Mouse (Mus musculus): ENCODE data around the gene Cacna1c. TPM values are rescaled to one million over a fixed set of nuclear protein-coding genes. Genes with fewer than 3 reads are reported as not detected.
"Not testable (repeated sequence)": the region's sequence is repeated elsewhere in the genome, so short reads cannot be mapped to it uniquely, and the experiment has no call there.

The Cacna1c gene
- total RNA-seq, 2 experiments from 2014 or later = 79.1 to 85.4 TPM

GRCm38 (mm10) chr6:118638911-118639310, 557.3 kb downstream of the Cacna1c start:
- no peak for DNase-seq (ENCODE audit: low spot score in 2 of 2)

DNA sequence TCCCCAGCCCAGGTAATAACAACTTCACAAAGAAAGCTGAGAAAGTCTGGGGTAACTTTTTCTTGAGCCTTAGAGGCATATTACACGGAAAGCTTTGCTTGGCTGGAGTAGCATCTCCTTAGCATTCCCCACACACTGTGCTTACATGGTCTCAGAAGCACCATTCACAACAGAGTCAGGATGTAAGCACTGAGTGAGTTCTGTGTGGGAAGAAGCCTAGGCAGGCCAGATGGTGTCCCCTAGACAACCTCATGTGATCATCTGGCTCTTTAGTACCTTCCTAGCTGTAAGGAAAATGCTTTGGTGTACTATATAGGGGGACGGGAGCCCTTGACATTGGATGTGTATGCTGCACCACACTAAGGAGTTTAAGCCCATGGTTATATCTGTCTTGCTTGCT, 563.7 kb downstream of the Cacna1c start:
- peak in 1 of 2 experiments; percentile 46 for DNase-seq (ENCODE audit: low spot score in 2 of 2)

DNA sequence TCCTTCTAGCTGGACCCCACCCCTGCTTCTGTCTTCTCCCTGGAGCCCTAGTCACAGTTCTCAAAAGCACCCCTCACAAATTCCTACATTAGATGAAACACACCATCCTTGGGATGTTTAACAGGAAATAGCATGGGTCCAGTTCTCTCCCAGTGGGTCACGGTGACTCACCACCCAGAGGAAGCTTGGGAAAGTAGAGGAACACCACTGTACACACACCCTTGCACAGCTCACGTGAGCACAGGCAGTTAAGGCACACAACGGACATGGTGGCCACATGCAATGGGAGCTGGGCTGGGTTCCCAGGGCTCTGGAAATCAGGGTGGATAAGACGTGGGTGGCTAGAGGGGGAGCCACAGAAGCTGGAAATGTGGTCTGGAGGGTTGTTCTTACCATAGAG, 566.2 kb downstream of the Cacna1c start:
- DNase-seq (ENCODE audit: low spot score in 2 of 2) = no peak

- DNase-seq (ENCODE audit: low spot score in 2 of 2) = no peak
Measured at GRCm38 (mm10) chr6:118626246-118626645, 570.0 kb downstream of the Cacna1c start.

GRCm38 (mm10) chr6:118623609-118624008, 572.6 kb downstream of the Cacna1c start:
- DNase-seq (ENCODE audit: low spot score in 2 of 2) = no peak

- DNase-seq (ENCODE audit: low spot score in 2 of 2) = peak in 1 of 2 experiments; percentile 25
Measured at GRCm38 (mm10) chr6:118621866-118622265, 574.4 kb downstream of the Cacna1c start.

DNA sequence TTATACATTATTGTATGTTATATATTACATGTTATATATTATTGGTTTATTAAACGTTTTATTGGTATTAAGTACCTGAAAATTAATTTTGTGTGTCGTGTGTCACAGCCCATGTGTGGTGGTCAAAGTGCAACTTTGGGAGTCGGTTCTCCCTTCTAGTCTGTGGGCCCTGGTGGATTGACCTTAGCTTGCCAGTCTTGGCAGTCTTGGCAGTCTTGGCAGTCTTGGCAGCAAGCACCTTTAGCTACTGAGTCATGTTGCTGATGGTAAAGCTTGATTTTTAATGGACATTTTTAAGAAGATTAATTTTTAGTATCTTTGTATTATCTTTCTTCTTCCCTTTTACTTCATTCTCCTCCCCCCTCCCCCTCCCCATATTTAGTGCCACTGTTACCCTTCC, 574.8 kb downstream of the Cacna1c start:
- no peak for DNase-seq (ENCODE audit: low spot score in 2 of 2)

DNA sequence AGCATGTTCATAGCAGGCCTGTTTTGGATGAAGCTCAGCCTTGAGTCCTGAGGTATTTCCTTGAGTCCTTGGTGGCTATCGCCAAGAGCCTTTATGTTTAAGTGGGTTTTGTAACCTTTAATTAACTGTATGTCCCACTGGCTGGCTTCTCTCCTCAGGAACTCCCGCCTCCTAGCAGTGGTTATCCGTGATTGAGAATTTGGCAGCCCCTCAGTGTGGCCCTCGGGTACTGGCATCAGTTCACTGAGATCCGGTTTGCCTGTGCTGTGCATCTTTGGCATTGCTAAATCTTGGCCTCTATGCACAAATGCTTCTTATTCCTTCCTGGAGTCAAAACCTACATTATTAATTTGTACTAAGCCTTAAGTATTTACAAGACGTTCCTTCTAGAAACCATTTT, 587.3 kb downstream of the Cacna1c start:
- DNase-seq (ENCODE audit: low spot score in 2 of 2) = no peak

- no peak for DNase-seq (ENCODE audit: low spot score in 2 of 2)
Measured at GRCm38 (mm10) chr6:118605974-118606373, 590.2 kb downstream of the Cacna1c start.

DNA sequence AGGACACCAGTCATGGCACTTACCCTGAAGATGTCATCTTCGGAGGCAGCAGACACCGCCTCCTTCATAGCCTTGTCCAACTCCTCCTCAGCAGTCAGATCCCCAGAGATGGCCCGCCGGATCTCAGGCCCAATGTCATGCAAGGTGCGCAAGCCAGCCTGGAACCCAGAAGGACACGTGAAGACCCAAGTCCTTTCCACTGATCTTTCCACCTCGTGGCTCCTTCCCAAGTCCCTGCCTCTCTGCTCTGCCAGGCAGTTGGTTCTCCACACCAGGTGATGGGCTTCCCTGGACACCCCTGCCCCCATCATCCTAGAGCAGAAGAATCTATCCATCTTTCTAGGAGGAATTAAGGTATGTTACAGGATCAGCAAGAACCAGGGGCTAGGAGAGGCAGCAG, 592.4 kb downstream of the Cacna1c start:
- DNase-seq (ENCODE audit: low spot score in 2 of 2) = no peak

DNA sequence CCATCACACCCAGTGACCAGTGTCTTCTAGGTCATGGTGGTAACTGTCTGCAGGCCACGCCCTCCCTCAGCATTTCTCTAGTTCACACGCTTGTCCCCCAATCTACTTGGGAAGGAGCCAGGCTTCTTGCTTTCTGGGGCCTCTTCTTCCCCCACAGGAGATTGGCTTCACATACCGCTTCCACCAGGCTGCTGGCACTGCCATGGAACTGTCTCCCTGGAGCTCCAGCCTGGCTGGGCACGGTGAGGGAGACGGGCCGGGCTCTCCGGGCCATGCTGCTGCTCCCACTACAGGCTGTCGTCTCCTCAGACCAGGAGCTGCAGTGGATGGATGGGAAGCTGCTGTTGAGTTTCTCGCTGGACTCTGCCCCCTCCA, 600.5 kb downstream of the Cacna1c start:
- no peak for DNase-seq (ENCODE audit: low spot score in 2 of 2)

DNA sequence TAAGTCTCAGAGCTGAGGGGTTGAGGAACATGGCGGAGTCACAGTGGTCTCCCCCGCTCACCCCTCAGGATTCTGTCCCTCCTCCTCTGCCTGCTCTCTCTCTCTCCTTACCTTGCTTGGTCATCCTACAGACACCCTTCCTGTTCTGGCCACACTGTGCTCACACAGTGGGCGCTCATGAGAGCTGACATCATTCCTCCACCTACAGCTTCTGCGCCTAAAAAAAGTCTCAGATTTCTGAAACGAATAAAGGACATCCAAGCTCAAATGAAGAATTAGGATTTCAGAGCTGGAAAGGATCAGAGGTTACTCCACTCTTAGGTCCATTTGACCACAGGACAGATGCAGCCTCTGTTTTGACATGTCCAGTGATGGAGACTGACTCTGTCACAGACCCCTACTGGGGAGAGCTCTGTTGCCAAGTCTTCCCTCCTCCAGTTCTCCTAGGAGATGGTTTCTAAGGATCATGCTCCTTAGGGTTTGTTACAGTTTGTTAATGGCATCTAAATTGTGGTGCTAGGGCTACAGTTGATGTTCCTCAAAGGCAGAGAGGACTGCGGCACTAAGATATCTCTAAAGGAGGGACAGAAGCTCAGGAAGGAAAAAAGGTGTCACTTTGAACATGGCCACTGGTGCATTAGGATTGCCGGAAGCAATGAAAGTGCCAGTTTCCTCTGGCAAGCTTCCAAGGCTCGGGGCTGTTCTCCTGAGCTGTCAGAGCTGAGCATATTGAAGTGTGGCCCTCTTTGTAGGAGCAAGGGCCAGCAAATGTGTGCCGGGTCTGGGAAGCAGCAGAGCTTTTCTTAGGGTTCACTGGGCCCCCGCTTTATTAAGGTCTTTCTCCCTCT, 601.2 kb downstream of the Cacna1c start:
- DNase-seq (ENCODE audit: low spot score in 2 of 2) = no peak

DNA sequence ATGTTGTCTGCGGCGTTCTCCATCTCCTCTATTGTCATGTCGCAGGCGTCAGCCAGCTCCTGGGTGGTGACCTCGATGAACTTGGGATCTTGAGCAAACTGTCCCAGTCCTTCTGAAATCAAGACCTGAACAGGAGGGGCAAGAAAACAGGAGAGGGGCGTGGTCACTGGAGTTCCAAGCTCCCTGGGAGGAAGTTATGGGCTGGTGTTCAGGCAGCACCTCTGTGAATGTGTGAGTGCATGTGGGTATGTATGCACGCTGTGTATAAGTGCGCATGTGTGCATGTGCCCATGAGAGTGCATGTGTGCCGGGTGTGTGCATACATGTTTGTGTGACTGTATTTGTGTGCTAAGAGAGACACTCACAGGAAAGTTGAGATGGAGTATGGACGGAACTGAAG, 602.1 kb downstream of the Cacna1c start:
- no peak for DNase-seq (ENCODE audit: low spot score in 2 of 2)

- DNase-seq (ENCODE audit: low spot score in 2 of 2) = no peak
Measured at GRCm38 (mm10) chr6:118593377-118594061, 602.7 kb downstream of the Cacna1c start.

- DNase-seq (ENCODE audit: low spot score in 2 of 2) = no peak
Measured at GRCm38 (mm10) chr6:118592662-118593376, 603.4 kb downstream of the Cacna1c start.

- DNase-seq (ENCODE audit: low spot score in 2 of 2) = not testable (repeated sequence)
Measured at GRCm38 (mm10) chr6:118578741-118579140, 617.5 kb downstream of the Cacna1c start.

DNA sequence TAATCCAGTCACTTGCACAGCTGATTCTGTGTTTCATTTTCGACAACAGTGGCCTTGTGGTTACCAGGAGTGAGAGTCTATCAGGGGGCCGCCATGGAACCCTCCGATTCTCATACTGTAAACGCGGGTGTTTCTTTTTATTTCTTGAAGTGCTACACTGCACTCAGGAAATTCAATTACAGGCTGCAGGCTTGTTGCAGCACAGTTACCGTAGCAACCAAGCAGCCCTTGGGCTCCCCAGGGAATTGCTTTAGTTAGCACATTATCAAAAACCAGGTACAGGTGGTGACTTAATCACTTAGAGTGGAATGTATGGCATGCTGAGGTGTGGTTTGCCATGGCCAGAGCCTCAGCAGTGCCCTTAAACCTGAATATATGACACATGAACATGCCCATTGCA, 621.9 kb downstream of the Cacna1c start:
- DNase-seq (ENCODE audit: low spot score in 2 of 2) = no peak

DNA sequence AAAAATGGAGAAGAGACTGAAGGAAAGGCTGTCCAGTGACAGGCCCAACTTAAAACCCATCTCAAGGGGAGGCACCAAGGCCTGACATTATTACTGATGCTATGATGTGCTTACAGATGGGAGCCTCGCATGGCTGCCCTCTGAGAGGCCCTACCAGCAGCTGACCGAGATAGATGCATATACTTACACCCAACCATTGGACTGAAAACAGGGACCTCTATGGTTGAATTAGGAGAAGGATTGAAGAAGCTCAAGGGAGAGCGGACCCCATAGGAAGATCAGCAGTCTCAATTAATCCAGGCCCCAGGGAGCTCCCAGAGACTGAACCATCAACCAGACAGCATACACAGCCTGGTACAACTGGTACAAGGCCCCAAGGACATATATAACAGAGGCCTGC, 628.4 kb downstream of the Cacna1c start:
- no peak for DNase-seq (ENCODE audit: low spot score in 2 of 2)

- peak; percentile 90 to 93 for DNase-seq (ENCODE audit: low spot score in 2 of 2)
Measured at GRCm38 (mm10) chr6:118561745-118562609, 634.2 kb downstream of the Cacna1c start, which contains the start of gene Ankrd26. Gene Ankrd26, minus strand, starts transcription at chr6:118562226.

DNA sequence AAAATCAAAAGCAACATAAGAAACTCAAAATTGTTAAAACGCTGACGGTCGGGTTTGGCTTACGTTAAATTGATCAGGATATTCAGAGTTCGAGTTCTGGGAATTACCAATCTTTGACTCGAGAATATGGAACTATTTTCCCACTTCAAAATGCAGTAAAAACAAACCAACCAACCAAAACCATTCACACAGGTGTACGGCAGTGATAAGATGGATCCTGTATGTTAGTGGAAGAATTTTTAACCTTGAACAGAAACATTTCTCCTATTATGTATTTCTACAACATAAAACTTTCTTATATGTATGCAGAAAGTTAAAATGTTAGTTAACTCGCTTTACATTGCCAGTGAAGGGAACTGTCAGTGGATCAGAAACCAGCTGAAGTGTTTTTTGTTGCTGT, 635.0 kb downstream of the Cacna1c start:
- no peak for DNase-seq (ENCODE audit: low spot score in 2 of 2)

DNA sequence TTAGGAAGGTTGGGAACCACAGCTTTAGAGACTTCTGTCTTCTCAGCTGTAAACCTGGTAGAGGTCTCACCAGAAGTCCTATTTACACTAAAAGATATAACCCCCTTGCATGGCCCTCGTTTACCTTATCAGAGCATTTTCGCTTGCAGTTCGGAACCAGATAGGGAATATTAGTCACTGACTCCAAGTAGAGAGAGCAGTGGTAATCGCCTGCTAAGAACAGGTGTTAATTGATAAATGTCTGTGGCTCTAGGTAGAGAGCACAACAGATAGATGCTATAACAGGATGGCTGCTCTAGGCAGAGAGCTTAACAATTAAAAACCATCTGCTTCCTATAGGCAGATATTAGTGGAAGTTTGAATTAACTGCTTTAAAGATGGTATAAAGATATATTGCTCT, 657.6 kb downstream of the Cacna1c start:
- DNase-seq (ENCODE audit: low spot score in 2 of 2) = no peak

Data from layer of hippocampus, postnatal 14 days (tissue).